Mouse (Mus musculus) hindbrain, embryonic 14.5 days (tissue): ENCODE measurements at regions not wholly inside any gene's neighbourhood (a gene's known extent, or its start where the extent isn't known, plus 50 kb on each side); places are given as distances from the start of the nearest gene placed in this dataset.

ENCODE experiments used
- ATAC-seq: fragments of 200-750 bp; cut with Nextera tagmentation; 2 replicates; pipeline ENCODE4 v1.8.0; 2017; ENCODE audit warnings: moderate number of reproducible peaks, mild to moderate bottlenecking, moderate TSS enrichment, moderate library complexity; ENCODE audit not compliant: low FRiP score
- DNase-seq: peaks from one replicate; pipeline ENCODE4 v3.0.0-alpha.2; 2015; ENCODE audit warnings: low spot score
- H3K27ac ChIP-seq: fragments of 300-500 bp; sonication (generic); 2 replicates; pipeline ENCODE4 v1.5.1; 2014; ENCODE audit warnings: mild to moderate bottlenecking, moderate library complexity
- H3K27me3 ChIP-seq: fragments of 300-500 bp; sonication (generic); 2 replicates; pipeline ENCODE4 v1.6.1; 2014; ENCODE audit warnings: mild to moderate bottlenecking, low read length, mixed read lengths; ENCODE audit not compliant: control insufficient read depth, insufficient read depth
- H3K36me3 ChIP-seq: fragments of 300-500 bp; sonication (generic); replicated peaks from 2 replicates; pipeline ENCODE4 v1.6.1; 2014; ENCODE audit not compliant: control insufficient read depth, insufficient read depth
- H3K4me1 ChIP-seq: fragments of 300-500 bp; sonication (generic); replicated peaks from 2 replicates; pipeline ENCODE4 v1.6.1; 2014; ENCODE audit warnings: antibody characterized with exemption, low read length, mixed read lengths; ENCODE audit not compliant: control insufficient read depth, insufficient read depth
- H3K4me2 ChIP-seq: fragments of 300-500 bp; sonication (generic); replicated peaks from 2 replicates; pipeline ENCODE4 v1.6.1; 2014; ENCODE audit warnings: mild to moderate bottlenecking, moderate library complexity
- H3K4me3 ChIP-seq: fragments of 300-500 bp; sonication (generic); replicated peaks from 2 replicates; pipeline ENCODE4 v1.5.1; 2014; ENCODE audit warnings: mild to moderate bottlenecking, low read length
- H3K9ac ChIP-seq: fragments of 300-500 bp; sonication (generic); 2 replicates; pipeline ENCODE4 v1.6.1; 2014
- H3K9me3 ChIP-seq: fragments of 300-500 bp; sonication (generic); 2 replicates; pipeline ENCODE4 v1.6.1; 2016; ENCODE audit warnings: low read length; ENCODE audit not compliant: control insufficient read depth
- WGBS: fragments of 180-500 bp; shearing (Covaris S2); extraction: QIAGEN DNeasy Blood & Tissue Kit; methylation state at CpG from one replicate; pipeline ENCODE4 v1.1.7; 2014; 5-methylcytosine and 5-hydroxymethylcytosine counted together

GRCm38 (mm10) chr15:61708928-61709327 is 786.1 kb upstream of the A1bg start:
- no peaks in the 10 kb centered on the region for H3K27me3 ChIP-seq
- 66% methylated on average over 4 of the region's 4 CpGs for WGBS
- ATAC-seq = no peak

GRCm38 (mm10) chr15:61707952-61708351 is 785.1 kb upstream of the A1bg start:
- Histone ChIP-seq H3K27ac (no peak overlapping the region), H3K9ac (no peak overlapping the region), H3K4me2 (no peak overlapping the region), H3K9me3 (no peaks in the 10 kb centered on the region), H3K27me3 (no peaks in the 10 kb centered on the region), H3K4me1 (no peaks in the 10 kb centered on the region), H3K4me3 (no peak overlapping the region), H3K36me3 (no peaks in the 10 kb centered on the region)
- WGBS = 79% methylated on average over 6 of the region's 6 CpGs
- ATAC-seq (no peak), DNase-seq (no peak)

More at GRCm38 (mm10) chr15:61708928-61709327, 786.1 kb upstream of the A1bg start:
- Histone ChIP-seq H3K9ac (no peak overlapping the region), H3K9me3 (no peaks in the 10 kb centered on the region), H3K4me1 (no peaks in the 10 kb centered on the region), H3K27ac (no peak overlapping the region), H3K4me2 (no peak overlapping the region), H3K36me3 (no peaks in the 10 kb centered on the region), H3K4me3 (no peak overlapping the region)
- no peak for DNase-seq

- Histone ChIP-seq H3K4me2 (no peak overlapping the region), H3K27me3 (no peaks in the 10 kb centered on the region), H3K9me3 (no peaks in the 10 kb centered on the region), H3K4me3 (no peak overlapping the region), H3K36me3 (no peaks in the 10 kb centered on the region), H3K4me1 (0 out of 2 replicates have a peak, but pooled peaks cover 3% of the 10 kb centered on the region), H3K27ac (no peak overlapping the region), H3K9ac (no peak overlapping the region)
- ATAC-seq (no peak), DNase-seq (no peak)
- WGBS = 100% methylated on average over 1 of the region's 1 CpGs
Measured at GRCm38 (mm10) chr15:61692679-61693078, 769.9 kb upstream of the A1bg start.

GRCm38 (mm10) chr15:61690425-61690824 is 767.6 kb upstream of the A1bg start:
- peak overlapping the region; percentile 63; the same call in 1 of the 2 replicates for H3K27ac ChIP-seq

GRCm38 (mm10) chr15:61689776-61690397 is 767.1 kb upstream of the A1bg start:
- Histone ChIP-seq H3K4me3 (no peak overlapping the region), H3K4me2 (peak overlapping the region; percentile 37), H3K9me3 (no peaks in the 10 kb centered on the region), H3K4me1 (0 out of 2 replicates have a peak, but pooled peaks cover 3% of the 10 kb centered on the region), H3K27ac (peak overlapping the region; percentile 63), H3K27me3 (no peaks in the 10 kb centered on the region), H3K9ac (no peak overlapping the region), H3K36me3 (no peaks in the 10 kb centered on the region)
- 60% methylated on average over 12 of the region's 12 CpGs for WGBS
- DNase-seq (peak; percentile 36), ATAC-seq (peak; percentile 66)

More at GRCm38 (mm10) chr15:61690425-61690824, 767.6 kb upstream of the A1bg start:
- H3K9me3 ChIP-seq = no peaks in the 10 kb centered on the region
- H3K4me2 ChIP-seq = peak overlapping the region; percentile 37
- H3K4me3 ChIP-seq = no peak overlapping the region
- H3K27me3 ChIP-seq = no peaks in the 10 kb centered on the region
- H3K4me1 ChIP-seq = 0 out of 2 replicates have a peak, but pooled peaks cover 3% of the 10 kb centered on the region
- ATAC-seq (peak; percentile 84), DNase-seq (peak; percentile 64)
- H3K36me3 ChIP-seq = no peaks in the 10 kb centered on the region
- 47% methylated on average over 13 of the region's 13 CpGs for WGBS
- no peak overlapping the region for H3K9ac ChIP-seq

- Histone ChIP-seq H3K4me2 (no peak overlapping the region), H3K9me3 (no peaks in the 10 kb centered on the region), H3K4me3 (no peak overlapping the region), H3K27me3 (no peaks in the 10 kb centered on the region), H3K4me1 (no peaks in the 10 kb centered on the region), H3K9ac (no peak overlapping the region), H3K36me3 (no peaks in the 10 kb centered on the region), H3K27ac (no peak overlapping the region)
- no peak for DNase-seq
- 83% methylated on average over 4 of the region's 4 CpGs for WGBS
- ATAC-seq = no peak
Measured at GRCm38 (mm10) chr15:61682968-61683367, 760.2 kb upstream of the A1bg start.

GRCm38 (mm10) chr15:61670556-61670955 is 747.7 kb upstream of the A1bg start:
- DNase-seq = no peak
- Histone ChIP-seq H3K9ac (no peak overlapping the region), H3K9me3 (no peaks in the 10 kb centered on the region), H3K4me1 (no peaks in the 10 kb centered on the region), H3K36me3 (no peaks in the 10 kb centered on the region), H3K27me3 (no peaks in the 10 kb centered on the region), H3K4me3 (no peak overlapping the region), H3K27ac (no peak overlapping the region), H3K4me2 (no peak overlapping the region)
- WGBS = 92% methylated on average over 5 of the region's 5 CpGs
- no peak for ATAC-seq

- Histone ChIP-seq H3K4me3 (no peak overlapping the region), H3K27me3 (no peaks in the 10 kb centered on the region), H3K9me3 (no peaks in the 10 kb centered on the region), H3K27ac (no peak overlapping the region), H3K9ac (no peak overlapping the region), H3K4me2 (no peak overlapping the region), H3K4me1 (no peaks in the 10 kb centered on the region), H3K36me3 (no peaks in the 10 kb centered on the region)
- no peak for DNase-seq
- no peak for ATAC-seq
- 66% methylated on average over 3 of the region's 3 CpGs for WGBS
Measured at GRCm38 (mm10) chr15:61660581-61660980, 737.8 kb upstream of the A1bg start.

- Histone ChIP-seq H3K4me2 (no peak overlapping the region), H3K9me3 (no peaks in the 10 kb centered on the region), H3K4me1 (no peaks in the 10 kb centered on the region), H3K36me3 (no peaks in the 10 kb centered on the region), H3K9ac (no peak overlapping the region), H3K27me3 (no peaks in the 10 kb centered on the region), H3K4me3 (no peak overlapping the region), H3K27ac (no peak overlapping the region)
- no peak for DNase-seq
- ATAC-seq = no peak
Measured at GRCm38 (mm10) chr15:61656951-61657350, 734.1 kb upstream of the A1bg start.

- DNase-seq (no peak), ATAC-seq (no peak)
- WGBS = 94% methylated on average over 1 of the region's 1 CpGs
- Histone ChIP-seq H3K27me3 (no peaks in the 10 kb centered on the region), H3K9me3 (no peaks in the 10 kb centered on the region), H3K36me3 (no peaks in the 10 kb centered on the region), H3K4me3 (no peak overlapping the region), H3K27ac (no peak overlapping the region), H3K4me2 (no peak overlapping the region), H3K4me1 (no peaks in the 10 kb centered on the region), H3K9ac (no peak overlapping the region)
Measured at GRCm38 (mm10) chr15:61654846-61655245, 732.0 kb upstream of the A1bg start.
